Mouse (Mus musculus) layer of hippocampus, adult 9-11 months (tissue): ENCODE results near the gene Stx5a.

Experiments
- DNase-seq: peaks from one replicate; pipeline ENCODE4 v3.0.0; 2022

Gene Stx5a

GRCm38 (mm10) chr19:8803204-8803780, 62.1 kb downstream of the Stx5a start:
- no peak for DNase-seq

GRCm38 (mm10) chr19:8803879-8804660, 62.9 kb downstream of the Stx5a start:
- DNase-seq = no peak
